Mouse (Mus musculus) liver, embryonic 13.5 days (tissue): Measurements from ENCODE around the gene Cope. TPM values are rescaled to one million over a fixed set of nuclear protein-coding genes. Genes with fewer than 3 reads are reported as not detected.

Experiments
- ATAC-seq: fragments of 200-750 bp; cut with Nextera tagmentation; 2 replicates; pipeline ENCODE4 v1.8.0; 2017; ENCODE audit warnings: low read depth, mild to moderate bottlenecking, moderate number of reproducible peaks, moderate library complexity
- DNase-seq: peaks from one replicate; pipeline ENCODE4 v3.0.0; 2022
- H3K27ac ChIP-seq: fragments of 300-500 bp; sonication (generic); 2 replicates; pipeline ENCODE4 v1.5.1; 2015; ENCODE audit warnings: moderate library complexity, mild to moderate bottlenecking, inconsistent platforms
- H3K27me3 ChIP-seq: fragments of 300-500 bp; sonication (generic); 2 replicates; pipeline ENCODE4 v1.6.1; 2015; ENCODE audit warnings: mild to moderate bottlenecking, inconsistent platforms
- H3K36me3 ChIP-seq: fragments of 300-500 bp; sonication (generic); 2 replicates; pipeline ENCODE4 v1.6.1; 2015; ENCODE audit warnings: mild to moderate bottlenecking, inconsistent platforms
- H3K4me1 ChIP-seq: fragments of 300-500 bp; sonication (generic); replicated peaks from 2 replicates; pipeline ENCODE4 v1.6.1; 2015; ENCODE audit warnings: inconsistent platforms
- H3K4me2 ChIP-seq: fragments of 300-500 bp; sonication (generic); 2 replicates; pipeline ENCODE4 v1.6.1; 2015; ENCODE audit warnings: inconsistent platforms, mild to moderate bottlenecking, moderate library complexity
- H3K4me3 ChIP-seq: fragments of 300-500 bp; sonication (generic); replicated peaks from 2 replicates; pipeline ENCODE4 v1.5.1; 2015; ENCODE audit warnings: mild to moderate bottlenecking, inconsistent platforms
- H3K9ac ChIP-seq: fragments of 300-500 bp; sonication (generic); 2 replicates; pipeline ENCODE4 v1.6.1; 2015; ENCODE audit warnings: mild to moderate bottlenecking, inconsistent platforms
- H3K9me3 ChIP-seq: fragments of 300-500 bp; sonication (generic); replicated peaks from 2 replicates; pipeline ENCODE4 v1.6.1; 2016; ENCODE audit warnings: inconsistent platforms
- WGBS: fragments of 180-500 bp; shearing (Covaris S2); methylation state at CpG from one replicate; pipeline ENCODE4 v1.1.7; 2015; ENCODE audit not compliant: insufficient replicate concordance; 5-methylcytosine and 5-hydroxymethylcytosine counted together
- polyA plus RNA-seq: library from polyadenylated mRNA; unstranded; fragments of >200 nt; fragmentation: Nextera tagmentation; extraction: Ambion mirVana; gene quantifications from 2 replicates; pipeline ENCODE4 v1.2.1, GENCODE M21; 2015

Cope gene
- polyA plus RNA-seq, 1 experiment from 2014 or later, result 197 TPM

DNA sequence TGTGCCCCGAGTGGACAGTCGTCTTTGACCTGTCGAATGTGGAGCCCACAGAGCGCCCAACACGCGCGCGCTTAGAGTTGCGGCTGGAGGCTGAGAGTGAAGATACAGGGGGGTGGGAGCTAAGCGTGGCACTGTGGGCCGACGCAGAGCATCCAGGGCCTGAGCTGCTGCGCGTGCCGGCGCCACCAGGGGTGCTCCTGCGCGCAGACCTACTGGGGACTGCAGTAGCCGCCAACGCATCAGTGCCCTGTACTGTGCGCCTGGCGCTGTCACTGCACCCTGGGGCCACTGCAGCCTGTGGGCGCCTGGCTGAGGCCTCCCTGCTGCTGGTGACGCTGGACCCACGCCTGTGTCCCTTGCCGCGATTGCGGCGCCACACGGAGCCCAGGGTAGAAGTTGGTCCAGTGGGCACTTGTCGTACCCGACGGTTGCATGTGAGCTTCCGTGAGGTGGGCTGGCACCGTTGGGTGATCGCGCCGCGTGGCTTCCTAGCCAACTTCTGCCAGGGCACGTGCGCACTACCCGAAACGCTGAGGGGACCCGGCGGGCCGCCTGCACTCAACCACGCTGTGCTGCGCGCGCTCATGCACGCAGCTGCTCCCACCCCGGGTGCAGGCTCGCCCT, 28.5 kb downstream of the Cope start:
- Histone ChIP-seq H3K36me3 (peaks cover 54% of the 10 kb centered on the region), H3K9ac (no peak overlapping the region; the same call in 1 of the 2 replicates), H3K9me3 (0 out of 2 replicates have a peak, but pooled peaks cover 3% of the 10 kb centered on the region), H3K27me3 (no peaks in the 10 kb centered on the region; the same call in 1 of the 2 replicates), H3K4me1 (peaks cover 55% of the 10 kb centered on the region), H3K27ac (no peak overlapping the region), H3K4me3 (no peak overlapping the region), H3K4me2 (peak overlapping the region; percentile 26)
- DNase-seq, result peak; percentile 55
- peak; percentile 52 for ATAC-seq
- 55% methylated on average over 53 of the region's 53 CpGs for WGBS

DNA sequence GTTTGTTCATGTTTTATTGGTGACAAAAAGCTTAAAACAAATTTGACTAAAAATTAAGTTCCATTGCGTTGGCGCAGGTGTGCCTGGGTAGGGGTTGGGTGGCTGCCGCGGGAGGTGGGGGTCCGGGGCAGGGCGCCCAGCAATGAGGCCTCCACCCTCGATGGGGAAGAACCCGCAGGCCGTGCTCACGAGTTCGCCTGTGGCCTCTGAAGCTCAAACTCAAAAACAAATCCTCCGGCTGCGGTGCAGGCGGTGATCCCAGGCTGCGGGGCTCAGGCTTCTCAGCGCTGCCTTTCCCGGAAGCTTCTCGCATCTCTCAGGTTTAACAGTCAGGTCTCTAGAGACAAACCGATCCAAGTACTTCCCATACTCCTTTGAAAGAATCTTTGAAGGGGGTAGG, 29.2 kb downstream of the Cope start:
- Histone ChIP-seq H3K9ac (no peak overlapping the region), H3K4me1 (peaks cover 55% of the 10 kb centered on the region), H3K27ac (no peak overlapping the region), H3K27me3 (no peaks in the 10 kb centered on the region; the same call in 1 of the 2 replicates), H3K4me2 (no peak overlapping the region), H3K9me3 (0 out of 2 replicates have a peak, but pooled peaks cover 3% of the 10 kb centered on the region), H3K4me3 (no peak overlapping the region), H3K36me3 (peaks cover 60% of the 10 kb centered on the region)
- DNase-seq (no peak), ATAC-seq (no peak)
- WGBS, result 91% methylated on average over 19 of the region's 19 CpGs

- 0 out of 2 replicates have a peak, but pooled peaks cover 3% of the 10 kb centered on the region for H3K9me3 ChIP-seq
- H3K4me1 ChIP-seq, result peaks cover 50% of the 10 kb centered on the region
- H3K27me3 ChIP-seq, result no peaks in the 10 kb centered on the region; the same call in 1 of the 2 replicates
- ATAC-seq (0 out of 2 replicates have a peak, but pooled peaks have one; percentile 32), DNase-seq (peak; percentile 44)
- no peak overlapping the region for H3K4me2 ChIP-seq
- H3K4me3 ChIP-seq, result no peak overlapping the region
- peaks cover 68% of the 10 kb centered on the region for H3K36me3 ChIP-seq
- no peak overlapping the region; the same call in 1 of the 2 replicates for H3K27ac ChIP-seq
- H3K9ac ChIP-seq, result no peak overlapping the region
- 53% methylated on average over 41 of the region's 41 CpGs for WGBS
Measured at GRCm38 (mm10) chr8:70332070-70332877, 30.0 kb downstream of the Cope start.

GRCm38 (mm10) chr8:70332878-70333202, 30.5 kb downstream of the Cope start:
- WGBS, result 94% methylated on average over 6 of the region's 6 CpGs
- peaks cover 74% of the 10 kb centered on the region for H3K36me3 ChIP-seq

GRCm38 (mm10) chr8:70338931-70339330, 36.6 kb downstream of the Cope start:
- peaks cover 100% of the 10 kb centered on the region for H3K36me3 ChIP-seq
- H3K9me3 ChIP-seq, result no peaks in the 10 kb centered on the region
- no peak overlapping the region for H3K9ac ChIP-seq
- DNase-seq (no peak), ATAC-seq (no peak)
- no peaks in the 10 kb centered on the region for H3K27me3 ChIP-seq
- 87% methylated on average over 7 of the region's 7 CpGs for WGBS
- H3K4me3 ChIP-seq, result no peak overlapping the region
- H3K4me1 ChIP-seq, result peaks cover 12% of the 10 kb centered on the region
- no peak overlapping the region for H3K4me2 ChIP-seq
- H3K27ac ChIP-seq, result no peak overlapping the region

More at GRCm38 (mm10) chr8:70332878-70333202, 30.5 kb downstream of the Cope start:
- Histone ChIP-seq H3K9ac (no peak overlapping the region), H3K27ac (no peak overlapping the region), H3K27me3 (no peaks in the 10 kb centered on the region; the same call in 1 of the 2 replicates), H3K4me3 (no peak overlapping the region), H3K4me1 (peaks cover 44% of the 10 kb centered on the region), H3K4me2 (no peak overlapping the region), H3K9me3 (no peaks in the 10 kb centered on the region)
- no peak for DNase-seq
- no peak for ATAC-seq

DNA sequence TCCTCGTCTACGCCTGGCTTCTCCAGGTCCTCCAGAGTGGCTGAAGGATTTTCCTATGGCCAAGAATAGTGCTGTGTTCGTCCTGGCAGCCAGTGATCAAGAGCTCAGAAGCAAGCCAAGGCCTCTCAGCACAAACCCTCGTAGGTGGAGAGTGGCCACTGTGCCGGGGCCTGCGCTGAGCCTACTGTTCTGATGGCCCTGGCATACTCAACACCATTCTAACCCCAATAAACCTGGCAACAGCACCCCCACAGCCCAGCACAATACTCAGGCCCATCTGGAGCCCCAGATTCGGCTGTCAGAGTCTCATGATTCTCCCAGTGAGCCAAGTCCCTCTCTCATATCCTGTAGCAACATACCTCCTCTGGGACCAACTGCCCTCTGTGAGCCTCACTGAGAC, 38.3 kb downstream of the Cope start:
- ATAC-seq (no peak), DNase-seq (no peak)
- Histone ChIP-seq H3K9ac (no peak overlapping the region), H3K27me3 (no peaks in the 10 kb centered on the region), H3K27ac (no peak overlapping the region; the same call in 1 of the 2 replicates), H3K4me3 (no peak overlapping the region), H3K9me3 (no peaks in the 10 kb centered on the region), H3K4me1 (peaks cover 30% of the 10 kb centered on the region), H3K36me3 (peaks cover 94% of the 10 kb centered on the region), H3K4me2 (no peak overlapping the region)
- 89% methylated on average over 7 of the region's 7 CpGs for WGBS

DNA sequence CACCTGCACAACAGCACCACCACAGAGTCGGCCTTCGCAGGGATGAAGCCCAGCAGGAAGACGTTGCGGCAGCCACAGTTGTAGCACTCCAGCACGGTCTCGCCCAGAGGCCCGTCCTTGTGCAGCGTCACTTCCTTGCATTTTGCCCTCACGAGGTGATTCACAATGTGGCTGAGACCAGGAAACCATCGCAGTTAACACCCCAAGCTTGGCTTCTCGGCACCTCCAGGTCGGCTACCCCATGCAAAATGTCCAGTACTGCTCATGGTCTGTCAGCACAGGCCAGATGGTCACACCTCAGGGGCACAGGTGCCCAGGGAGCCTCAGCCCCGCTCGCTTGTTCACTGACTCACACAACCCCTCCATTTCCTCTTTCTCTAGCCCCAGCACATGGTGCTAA, 39.7 kb downstream of the Cope start:
- Histone ChIP-seq H3K27ac (no peak overlapping the region), H3K4me1 (peaks cover 43% of the 10 kb centered on the region), H3K4me2 (no peak overlapping the region), H3K9ac (no peak overlapping the region), H3K27me3 (no peaks in the 10 kb centered on the region), H3K9me3 (no peaks in the 10 kb centered on the region), H3K4me3 (no peak overlapping the region), H3K36me3 (peaks cover 93% of the 10 kb centered on the region)
- DNase-seq, result no peak
- ATAC-seq, result no peak
- 86% methylated on average over 14 of the region's 14 CpGs for WGBS

DNA sequence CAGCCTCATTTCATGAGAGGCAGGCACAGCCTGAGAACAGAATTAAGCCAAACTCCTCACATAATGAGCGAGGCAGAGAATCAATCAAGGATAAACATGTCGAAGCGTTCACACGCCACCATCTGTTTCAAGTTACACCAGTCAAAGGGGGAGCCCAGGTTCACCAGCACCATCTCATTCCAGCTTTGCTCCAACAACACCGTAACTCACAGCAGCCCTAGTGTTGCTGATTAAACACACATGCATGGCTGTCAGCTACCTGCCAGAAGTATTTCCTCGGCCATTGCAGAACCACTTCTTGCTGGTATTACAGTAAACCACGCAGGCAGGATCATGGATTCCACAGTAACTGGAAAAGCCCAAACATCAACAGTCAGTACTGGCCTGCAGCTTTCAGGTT, 40.8 kb downstream of the Cope start:
- Histone ChIP-seq H3K4me2 (no peak overlapping the region), H3K9me3 (no peaks in the 10 kb centered on the region), H3K4me3 (no peak overlapping the region), H3K27ac (no peak overlapping the region), H3K9ac (no peak overlapping the region), H3K4me1 (peaks cover 54% of the 10 kb centered on the region), H3K36me3 (peaks cover 93% of the 10 kb centered on the region), H3K27me3 (no peaks in the 10 kb centered on the region)
- DNase-seq (no peak), ATAC-seq (no peak)
- WGBS, result 86% methylated on average over 7 of the region's 7 CpGs

- WGBS, result 67% methylated on average over 6 of the region's 6 CpGs
- no peak overlapping the region for H3K9ac ChIP-seq
- DNase-seq (no peak), ATAC-seq (peak; percentile 33; the same call in 1 of the 2 replicates)
- no peaks in the 10 kb centered on the region for H3K9me3 ChIP-seq
- H3K4me2 ChIP-seq, result no peak overlapping the region
- no peak overlapping the region for H3K4me3 ChIP-seq
- H3K36me3 ChIP-seq, result peaks cover 93% of the 10 kb centered on the region
- peak overlapping the region; percentile 40; the same call in 1 of the 2 replicates for H3K27ac ChIP-seq
- H3K27me3 ChIP-seq, result no peaks in the 10 kb centered on the region
- H3K4me1 ChIP-seq, result peaks cover 60% of the 10 kb centered on the region
Measured at GRCm38 (mm10) chr8:70343696-70344095, 41.4 kb downstream of the Cope start.

GRCm38 (mm10) chr8:70344279-70344678, 42.0 kb downstream of the Cope start:
- peaks cover 66% of the 10 kb centered on the region for H3K4me1 ChIP-seq
- H3K27ac ChIP-seq, result peak overlapping the region; percentile 40
- no peak overlapping the region for H3K9ac ChIP-seq
- peaks cover 93% of the 10 kb centered on the region for H3K36me3 ChIP-seq
- DNase-seq (no peak), ATAC-seq (no peak; the same call in 1 of the 2 replicates)
- H3K27me3 ChIP-seq, result no peaks in the 10 kb centered on the region
- no peaks in the 10 kb centered on the region for H3K9me3 ChIP-seq
- 73% methylated on average over 2 of the region's 2 CpGs for WGBS
- no peak overlapping the region for H3K4me2 ChIP-seq
- no peak overlapping the region for H3K4me3 ChIP-seq

GRCm38 (mm10) chr8:70347443-70347842, 45.1 kb downstream of the Cope start:
- H3K4me1 ChIP-seq, result peaks cover 90% of the 10 kb centered on the region
- peaks cover 81% of the 10 kb centered on the region for H3K36me3 ChIP-seq
- H3K27me3 ChIP-seq, result no peaks in the 10 kb centered on the region
- DNase-seq (no peak), ATAC-seq (no peak)
- no peak overlapping the region; the same call in 1 of the 2 replicates for H3K27ac ChIP-seq
- 76% methylated on average over 4 of the region's 4 CpGs for WGBS
- H3K4me2 ChIP-seq, result no peak overlapping the region
- H3K9me3 ChIP-seq, result no peaks in the 10 kb centered on the region
- H3K4me3 ChIP-seq, result no peak overlapping the region
- H3K9ac ChIP-seq, result peak overlapping the region; percentile 36; the same call in 1 of the 2 replicates
